Mouse (Mus musculus): ENCODE results near the gene Col4a3bp.

DNA sequence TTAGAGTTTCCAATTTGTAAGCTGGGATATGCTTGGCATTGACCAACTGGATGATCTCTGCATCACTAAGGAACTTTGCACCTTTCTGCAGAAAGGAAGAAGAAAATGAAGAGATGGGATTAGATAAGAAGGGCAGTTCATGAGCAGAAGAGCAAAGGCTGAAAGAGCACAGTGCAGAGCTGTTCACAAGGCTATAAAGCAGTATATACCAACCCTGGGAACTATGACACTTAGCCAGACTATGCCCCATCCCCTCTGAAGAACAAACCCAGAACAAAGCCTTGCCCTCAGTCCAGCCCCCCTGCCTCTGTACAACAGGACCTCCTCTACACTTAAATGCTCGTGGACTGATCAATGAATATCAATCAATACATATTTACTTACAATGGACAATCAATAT, 114.3 kb downstream of the Col4a3bp start:
- TF ChIP-seq CTCF (IDR thresholded peaks at IDR 0.05; ENCODE audit: borderline replicate concordance, extremely low read depth, insufficient read depth, insufficient read length) (no peak), POLR2A (IDR thresholded peaks at IDR 0.05; ENCODE audit: borderline replicate concordance, extremely low read depth, insufficient read depth, insufficient read length, poor library complexity, severe bottlenecking) (no peak)
